Mouse (Mus musculus) left cerebral cortex, adult 9 months (tissue): ENCODE data around the gene Map2k5.

ENCODE experiments used
- DNase-seq, 2 experiments: peaks; one replicate each; pipeline ENCODE4 v3.0.0; 2022; ENCODE audit warnings: low spot score in 2 of 2

The Map2k5 gene

GRCm38 (mm10) chr9:63377270-63378142, at the start of gene Map2k5:
Gene Map2k5, minus strand, starts transcription at chr9:63377902.
- peak; percentile 68 to 91 for DNase-seq

- no peak for DNase-seq
These were observed 43.5 kb upstream of the Map2k5 start for GRCm38 (mm10) chr9:63421096-63421736.

GRCm38 (mm10) chr9:63420396-63420795, 42.7 kb upstream of the Map2k5 start:
- no peak for DNase-seq

GRCm38 (mm10) chr9:63400176-63400575, 22.5 kb upstream of the Map2k5 start:
- DNase-seq: no peak

GRCm38 (mm10) chr9:63399463-63399815, 21.7 kb upstream of the Map2k5 start:
- no peak for DNase-seq

- DNase-seq: peak; percentile 84 to 93
These were observed 21.1 kb upstream of the Map2k5 start, which contains the start of gene 2300009A05Rik for GRCm38 (mm10) chr9:63398611-63399462. Gene 2300009A05Rik, minus strand, starts transcription at chr9:63399246.

GRCm38 (mm10) chr9:63395612-63396011, 17.9 kb upstream of the Map2k5 start:
- peak in 1 of 2 experiments; percentile 47 for DNase-seq

GRCm38 (mm10) chr9:63391307-63391706, 13.6 kb upstream of the Map2k5 start:
- no peak for DNase-seq

GRCm38 (mm10) chr9:63382761-63383160, 5.1 kb upstream of the Map2k5 start:
- DNase-seq: no peak

GRCm38 (mm10) chr9:63380326-63380725, 2.6 kb upstream of the Map2k5 start:
- no peak for DNase-seq

GRCm38 (mm10) chr9:63378174-63378573, 472 bp upstream of the Map2k5 start:
- DNase-seq: no peak

- no peak for DNase-seq
These were observed 4.4 kb downstream of the Map2k5 start for GRCm38 (mm10) chr9:63373315-63373714.

- no peak for DNase-seq
These were observed 5.2 kb downstream of the Map2k5 start for GRCm38 (mm10) chr9:63372541-63372940.

GRCm38 (mm10) chr9:63360410-63360809, 17.3 kb downstream of the Map2k5 start:
- DNase-seq: no peak

- no peak for DNase-seq
These were observed 18.7 kb downstream of the Map2k5 start for GRCm38 (mm10) chr9:63359016-63359415.

- no peak for DNase-seq
These were observed 21.0 kb downstream of the Map2k5 start for GRCm38 (mm10) chr9:63356721-63357120.

GRCm38 (mm10) chr9:63356278-63356677, 21.4 kb downstream of the Map2k5 start:
- DNase-seq: no peak

- DNase-seq: no peak
These were observed 23.5 kb downstream of the Map2k5 start for GRCm38 (mm10) chr9:63354168-63354567.

GRCm38 (mm10) chr9:63350030-63350429, 27.7 kb downstream of the Map2k5 start:
- DNase-seq: no peak

GRCm38 (mm10) chr9:63349241-63349640, 28.5 kb downstream of the Map2k5 start:
- no peak for DNase-seq

- DNase-seq: no peak
These were observed 29.6 kb downstream of the Map2k5 start for GRCm38 (mm10) chr9:63348146-63348545.

GRCm38 (mm10) chr9:63346029-63346428, 31.7 kb downstream of the Map2k5 start:
- no peak for DNase-seq
